Mouse (Mus musculus) olfactory bulb, adult 2 months (tissue): ENCODE results near the gene Nedd4.

Experiments
- CTCF ChIP-seq: fragments of 200-500 bp; IDR thresholded peaks from 2 replicates; pipeline ENCODE4 v1.5.1; 2012; ENCODE audit warnings: low read depth, mild to moderate bottlenecking, low read length, moderate library complexity; ENCODE audit not compliant: insufficient read depth
- POLR2A ChIP-seq: fragments of 200-500 bp; IDR thresholded peaks from 2 replicates; pipeline ENCODE4 v1.6.1; 2012; ENCODE audit warnings: mild to moderate bottlenecking, low read depth, low read length, moderate library complexity; ENCODE audit not compliant: insufficient read depth

DNA sequence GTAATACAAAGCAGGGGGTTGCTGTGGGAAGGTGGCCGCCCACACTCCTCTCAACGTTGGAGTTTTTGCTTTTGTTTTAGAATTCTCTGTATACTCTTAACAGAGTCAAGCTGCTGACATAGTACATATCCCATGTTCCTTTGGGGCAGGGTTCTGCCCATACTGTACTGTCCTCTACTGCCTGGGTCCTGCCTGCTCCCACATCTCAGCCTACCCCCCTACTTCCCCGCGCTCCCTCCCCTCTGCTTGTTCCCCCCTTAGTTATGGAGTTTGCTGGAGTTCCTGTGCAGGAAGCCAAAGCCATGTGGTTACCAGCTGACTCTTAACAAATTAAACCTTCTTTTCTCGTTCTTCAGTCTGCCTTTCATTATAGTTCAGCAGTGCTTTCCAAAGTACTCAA is 47.9 kb downstream of the Nedd4 start:
- TF ChIP-seq CTCF, result no peak
- TF ChIP-seq POLR2A, result no peak
